In genomic region chr17:36083870-36084451, GRCm38 (mm10) we compare ENCODE assay signal across 9 mouse cellular contexts. TPM values are rescaled to one million over a fixed set of nuclear protein-coding genes. Genes with fewer than 3 reads are reported as not detected.
DNase-seq lines count a peak whose midpoint lies in the region; ATAC-seq and TF ChIP-seq lines count a peak whose summit lies in the region.
"Had no signal": no experiment of that assay in that cellular context is flagged by ENCODE, and none has a peak within 500 bp of the region (broad histone marks: within the 10 kb centered on the region; RNA-seq: fewer than 3 reads in every experiment).

No protein-coding gene starts in this region.

- no peaks in the 10 kb centered on the region for H3K79me2 ChIP-seq in CH12.LX (replicated peaks; ENCODE audit: control insufficient read depth, extremely low read depth, insufficient read depth, poor library complexity, severe bottlenecking)

- ATAC-seq in erythroblast, adult 5-6 weeks (replicated peaks; ENCODE audit: low FRiP score, poor library complexity, severe bottlenecking) = no peak
- ATAC-seq in embryonic facial prominence, embryonic 15.5 days (ENCODE audit: insufficient number of reproducible peaks, low FRiP score, low TSS enrichment, low read depth) = no peak
- peak; percentile 45; the same call in 1 of the 2 replicates for ATAC-seq in kidney, postnatal 0 days (replicated peaks; ENCODE audit: low FRiP score, low read depth)
- peak; percentile 67 for ATAC-seq in midbrain, postnatal 0 days (ENCODE audit: low FRiP score)

- no peaks in the 10 kb centered on the region for H3K36me3 ChIP-seq in erythroblast, embryonic 14.5 days (ENCODE audit: control insufficient read depth)
- H3K36me3 ChIP-seq in CH12.LX (replicated peaks in 1 of 2; ENCODE audit: control insufficient read depth in 1 of 2, insufficient read depth in 1 of 2, low read length in 1 of 2) = no peaks in the 10 kb centered on the region
- no peaks in the 10 kb centered on the region for H3K36me3 ChIP-seq in embryonic facial prominence, embryonic 15.5 days
- H3K36me3 ChIP-seq in kidney, postnatal 0 days (ENCODE audit: insufficient read depth, low read length) = no peaks in the 10 kb centered on the region
- no peaks in the 10 kb centered on the region for H3K36me3 ChIP-seq in midbrain, postnatal 0 days (ENCODE audit: insufficient read depth, low read length)

- peaks cover 43% of the 10 kb centered on the region for H3K27me3 ChIP-seq in erythroblast, embryonic 14.5 days (ENCODE audit: control insufficient read depth)
- peaks cover 9% of the 10 kb centered on the region for H3K27me3 ChIP-seq in CH12.LX (replicated peaks)
- peaks cover 32% of the 10 kb centered on the region for H3K27me3 ChIP-seq in embryonic facial prominence, embryonic 15.5 days
- H3K27me3 ChIP-seq in kidney, postnatal 0 days (ENCODE audit: insufficient read depth, low read length) = peaks cover 8% of the 10 kb centered on the region
- peaks cover 2% of the 10 kb centered on the region; the same call in 1 of the 2 replicates for H3K27me3 ChIP-seq in midbrain, postnatal 0 days (ENCODE audit: insufficient read depth, low read length)

- TF ChIP-seq POLR2A in CH12.LX (IDR thresholded peaks at IDR 0.05; ENCODE audit: low read depth, low read length) = no peak

- TF ChIP-seq RAD21 in CH12.LX (IDR thresholded peaks at IDR 0.05; ENCODE audit: low read depth, low read length) = no peak

- TF ChIP-seq EP300 in CH12.LX (IDR thresholded peaks at IDR 0.05; ENCODE audit: low read length) = no peak

- no peak for TF ChIP-seq CTCF in CH12.LX (conservative IDR thresholded peaks at IDR 0.05 in 1 of 2, IDR thresholded peaks at IDR 0.05 in 1 of 2; ENCODE audit: low read depth in 2 of 2, low read length in 2 of 2)
- TF ChIP-seq CTCF in kidney, postnatal 0 days (IDR thresholded peaks at IDR 0.05; ENCODE audit: low read depth) = no peak
- no peak for TF ChIP-seq CTCF in midbrain, postnatal 0 days (IDR thresholded peaks at IDR 0.05)

- in situ Hi-C loops in CH12.LX (cut with MboI; ENCODE audit: low pct_ligation_motif_present, low pct_unique_long_range_greater_than_20kb, low sequenced_read_pairs) = loop anchor here (10.0 kb wide), 1 partner anchor 759 kb away; the partner anchor contains the start of gene H2-Q1

- no peak for DNase-seq in CH12.LX (ENCODE audit: extremely low read depth)
- no peak for DNase-seq in kidney, postnatal 0 days (ENCODE audit: low spot score)
- DNase-seq in midbrain, postnatal 0 days (ENCODE audit: low spot score) = peak; percentile 2
- no peak for DNase-seq in right cerebral cortex, postnatal 14 days
- no peak for DNase-seq in adrenal gland, postnatal 36 days

- peak overlapping the region; percentile 40 for H3K4me3 ChIP-seq in erythroblast, embryonic 14.5 days (replicated peaks)
- peak overlapping the region; percentile 41 to 69 (median 48) for H3K4me3 ChIP-seq in CH12.LX (replicated peaks in 1 of 3; ENCODE audit: low read depth in 2 of 3, low read length in 2 of 3, poor library complexity in 1 of 3)
- H3K4me3 ChIP-seq in embryonic facial prominence, embryonic 15.5 days (replicated peaks) = peak overlapping the region; percentile 48
- H3K4me3 ChIP-seq in kidney, postnatal 0 days (replicated peaks; ENCODE audit: low read depth, low read length) = peak overlapping the region; percentile 46
- peak overlapping the region; percentile 50 for H3K4me3 ChIP-seq in midbrain, postnatal 0 days (ENCODE audit: low read depth, low read length)

- dilution Hi-C loops in CH12.LX (cut with MboI; ENCODE audit: extremely low pct_ligation_motif_present, extremely low pct_unique_long_range_greater_than_20kb, low sequenced_read_pairs) = no loop called here

- peak overlapping the region; percentile 48; the same call in 1 of the 2 replicates for H3K9ac ChIP-seq in CH12.LX (ENCODE audit: insufficient read depth, low read depth)
- H3K9ac ChIP-seq in embryonic facial prominence, embryonic 15.5 days = peak overlapping the region; percentile 13; the same call in 1 of the 2 replicates
- peak overlapping the region; percentile 42; the same call in 1 of the 2 replicates for H3K9ac ChIP-seq in kidney, postnatal 0 days (ENCODE audit: low read depth, low read length)
- peak overlapping the region; percentile 61 for H3K9ac ChIP-seq in midbrain, postnatal 0 days (replicated peaks; ENCODE audit: low read length, poor library complexity, severe bottlenecking)

- H3K27ac ChIP-seq in CH12.LX (ENCODE audit: insufficient read depth, low read depth) = no peak overlapping the region
- no peak overlapping the region for H3K27ac ChIP-seq in embryonic facial prominence, embryonic 15.5 days (replicated peaks)
- H3K27ac ChIP-seq in kidney, postnatal 0 days = no peak overlapping the region
- no peak overlapping the region for H3K27ac ChIP-seq in midbrain, postnatal 0 days (ENCODE audit: low read depth, low read length)

- H3K4me2 ChIP-seq in CH12.LX (ENCODE audit: insufficient read depth, low read depth, poor library complexity, severe bottlenecking) = peak overlapping the region; percentile 68
- H3K4me2 ChIP-seq in embryonic facial prominence, embryonic 15.5 days (replicated peaks) = peak overlapping the region; percentile 93
- H3K4me2 ChIP-seq in kidney, postnatal 0 days (ENCODE audit: low read length) = peak overlapping the region; percentile 78
- peak overlapping the region; percentile 90 for H3K4me2 ChIP-seq in midbrain, postnatal 0 days (ENCODE audit: low read depth, low read length, poor library complexity, severe bottlenecking)

- H3K4me1 ChIP-seq in erythroblast, embryonic 14.5 days (ENCODE audit: control insufficient read depth) = peaks cover 2% of the 10 kb centered on the region; the same call in 1 of the 2 replicates
- H3K4me1 ChIP-seq in CH12.LX (ENCODE audit: control insufficient read depth in 1 of 2, insufficient read depth in 2 of 2) = peaks cover 2 to 4% of the 10 kb centered on the region in 2 experiments; a peak in 1 of 4 replicates
- peaks cover 14% of the 10 kb centered on the region for H3K4me1 ChIP-seq in embryonic facial prominence, embryonic 15.5 days
- H3K4me1 ChIP-seq in kidney, postnatal 0 days (replicated peaks; ENCODE audit: insufficient read depth, low read length) = 0 out of 2 replicates have a peak, but pooled peaks cover 5% of the 10 kb centered on the region
- no peaks in the 10 kb centered on the region for H3K4me1 ChIP-seq in midbrain, postnatal 0 days (ENCODE audit: insufficient read depth, low read length)

- 1% methylated on average over 42 of the region's 42 CpGs for WGBS in embryonic facial prominence, embryonic 15.5 days
- WGBS in kidney, postnatal 0 days = under 1% methylated on average over 29 of the region's 42 CpGs
- WGBS in midbrain, postnatal 0 days = 1% methylated on average over 41 of the region's 42 CpGs

- H3K9me3 ChIP-seq in erythroblast, embryonic 14.5 days (ENCODE audit: control insufficient read depth, low read length) = no peaks in the 10 kb centered on the region
- H3K9me3 ChIP-seq in CH12.LX (replicated peaks; ENCODE audit: low read length) = no peaks in the 10 kb centered on the region
- H3K9me3 ChIP-seq in embryonic facial prominence, embryonic 15.5 days (replicated peaks) = no peaks in the 10 kb centered on the region
- H3K9me3 ChIP-seq in kidney, postnatal 0 days (replicated peaks; ENCODE audit: low read length) = no peaks in the 10 kb centered on the region
- no peaks in the 10 kb centered on the region for H3K9me3 ChIP-seq in midbrain, postnatal 0 days (ENCODE audit: low read length)

RNA-seq across cellular contexts. Expression of gene Gm11127, which starts 25.8 kb away (rescaled TPM):
- polyA plus RNA-seq in erythroblast, embryonic 14.5 days (2012) = 0.07 TPM in 1 of 2 replicates, not detected in the other
- not detected in 2 replicates for total RNA-seq in erythroblast, adult 5-6 weeks (2015; ENCODE audit: low replicate concordance)
- not detected in 2 replicates for total RNA-seq in erythroblast, adult 5-6 weeks (2017; ENCODE audit: low replicate concordance)
- 23.8 and 25.1 TPM in 2 replicates for total RNA-seq in CH12.LX (2012; rRNA removed)
- 1.2 and 2.0 TPM in 2 replicates for total RNA-seq in CH12.LX (2014; rRNA removed)
- polyA plus RNA-seq in CH12.LX (2012; ENCODE audit: insufficient read length, low read depth) = 0.27 and 0.37 TPM in 2 replicates
- polyA plus RNA-seq in embryonic facial prominence, embryonic 15.5 days (2015; fragmentation: Nextera tagmentation; extraction: Ambion mirVana) = 0.12 TPM in 1 of 2 replicates, not detected in the other
- 0.13 and 0.22 TPM in 2 replicates for polyA plus RNA-seq in kidney, postnatal 0 days (2015; fragmentation: Nextera tagmentation; extraction: Ambion mirVana)
- 0.19 TPM in 1 of 2 replicates, not detected in the other for total RNA-seq in midbrain, postnatal 0 days (2014; rRNA removed)
- polyA plus RNA-seq in midbrain, postnatal 0 days (2015; fragmentation: Nextera tagmentation; extraction: Ambion mirVana) = 0.12 TPM in 1 of 2 replicates, not detected in the other
- 1 to 10 TPM; 4.1 to 6.1 TPM for total RNA-seq in adrenal gland, postnatal 36 days (2021)

RNA-seq across cellular contexts. Expression of gene Gm19684, which starts 37.5 kb away (rescaled TPM):
- not detected in 2 replicates for polyA plus RNA-seq in erythroblast, embryonic 14.5 days (2012)
- total RNA-seq in erythroblast, adult 5-6 weeks (2015; ENCODE audit: low replicate concordance) = 1.5 TPM in 1 of 2 replicates, not detected in the other
- 0.84 TPM in 1 of 2 replicates, not detected in the other for total RNA-seq in erythroblast, adult 5-6 weeks (2017; ENCODE audit: low replicate concordance)
- total RNA-seq in CH12.LX (2012; rRNA removed) (0.34 and 0.55 TPM in 2 replicates), CH12.LX (2014; rRNA removed) (0.35 TPM in 1 of 2 replicates, not detected in the other)
- polyA plus RNA-seq in CH12.LX (2012; ENCODE audit: insufficient read length, low read depth) = 0.87 and 0.93 TPM in 2 replicates
- not detected in 2 replicates for polyA plus RNA-seq in embryonic facial prominence, embryonic 15.5 days (2015; fragmentation: Nextera tagmentation; extraction: Ambion mirVana)
- not detected in 2 replicates for polyA plus RNA-seq in kidney, postnatal 0 days (2015; fragmentation: Nextera tagmentation; extraction: Ambion mirVana)
- total RNA-seq in midbrain, postnatal 0 days (2014; rRNA removed) = not detected in 2 replicates
- polyA plus RNA-seq in midbrain, postnatal 0 days (2015; fragmentation: Nextera tagmentation; extraction: Ambion mirVana) = not detected in 2 replicates
- total RNA-seq in adrenal gland, postnatal 36 days (2021) = under 1 TPM; 0.16 to 0.30 TPM
- total RNA-seq: left cerebral cortex, adult 18-20 months had no signal

RNA-seq across cellular contexts. Expression of gene Gm6034, which starts 41.2 kb away (rescaled TPM):
- not detected in 2 replicates for polyA plus RNA-seq in erythroblast, embryonic 14.5 days (2012)
- total RNA-seq in erythroblast, adult 5-6 weeks (2015; ENCODE audit: low replicate concordance) = not detected in 2 replicates
- total RNA-seq in erythroblast, adult 5-6 weeks (2017; ENCODE audit: low replicate concordance) = not detected in 2 replicates
- total RNA-seq in CH12.LX (2012; rRNA removed) (0.80 and 1.1 TPM in 2 replicates), CH12.LX (2014; rRNA removed) (0.42 TPM in 1 of 2 replicates, not detected in the other)
- polyA plus RNA-seq in CH12.LX (2012; ENCODE audit: insufficient read length, low read depth) = 1.7 and 2.1 TPM in 2 replicates
- polyA plus RNA-seq in embryonic facial prominence, embryonic 15.5 days (2015; fragmentation: Nextera tagmentation; extraction: Ambion mirVana) = 0.11 TPM in 1 of 2 replicates, not detected in the other
- not detected in 2 replicates for polyA plus RNA-seq in kidney, postnatal 0 days (2015; fragmentation: Nextera tagmentation; extraction: Ambion mirVana)
- 0.16 TPM in 1 of 2 replicates, not detected in the other for total RNA-seq in midbrain, postnatal 0 days (2014; rRNA removed)
- not detected in 2 replicates for polyA plus RNA-seq in midbrain, postnatal 0 days (2015; fragmentation: Nextera tagmentation; extraction: Ambion mirVana)
- total RNA-seq in adrenal gland, postnatal 36 days (2021) = not detected
- total RNA-seq: left cerebral cortex, adult 18-20 months had no signal

RNA-seq across cellular contexts. Expression of gene H2-T22, which starts 41.4 kb away (rescaled TPM):
- 0.12 and 0.14 TPM in 2 replicates for polyA plus RNA-seq in erythroblast, embryonic 14.5 days (2012)
- total RNA-seq in erythroblast, adult 5-6 weeks (2015; ENCODE audit: low replicate concordance) = 10.4 and 21.5 TPM in 2 replicates
- 12.8 and 20.4 TPM in 2 replicates for total RNA-seq in erythroblast, adult 5-6 weeks (2017; ENCODE audit: low replicate concordance)
- total RNA-seq in CH12.LX (2012; rRNA removed) (9.6 and 10.6 TPM in 2 replicates), CH12.LX (2014; rRNA removed) (14.9 and 16.4 TPM in 2 replicates)
- 19.8 and 26.1 TPM in 2 replicates for polyA plus RNA-seq in CH12.LX (2012; ENCODE audit: insufficient read length, low read depth)
- polyA plus RNA-seq in embryonic facial prominence, embryonic 15.5 days (2015; fragmentation: Nextera tagmentation; extraction: Ambion mirVana) = 26.8 and 27.2 TPM in 2 replicates
- polyA plus RNA-seq in kidney, postnatal 0 days (2015; fragmentation: Nextera tagmentation; extraction: Ambion mirVana) = 16.4 and 18.6 TPM in 2 replicates
- total RNA-seq in midbrain, postnatal 0 days (2014; rRNA removed) = 11.5 and 11.8 TPM in 2 replicates
- polyA plus RNA-seq in midbrain, postnatal 0 days (2015; fragmentation: Nextera tagmentation; extraction: Ambion mirVana) = 7.1 and 8.3 TPM in 2 replicates
- 10 to 100 TPM; 33.5 to 33.8 TPM for total RNA-seq in adrenal gland, postnatal 36 days (2021)

RNA-seq across cellular contexts. Expression of gene Gm7030, which starts 45.3 kb away (rescaled TPM):
- 0.08 TPM in 1 of 2 replicates, not detected in the other for polyA plus RNA-seq in erythroblast, embryonic 14.5 days (2012)
- not detected in 2 replicates for total RNA-seq in erythroblast, adult 5-6 weeks (2015; ENCODE audit: low replicate concordance)
- not detected in 2 replicates for total RNA-seq in erythroblast, adult 5-6 weeks (2017; ENCODE audit: low replicate concordance)
- total RNA-seq in CH12.LX (2012; rRNA removed) (not detected in 2 replicates), CH12.LX (2014; rRNA removed) (not detected in 2 replicates)
- polyA plus RNA-seq in CH12.LX (2012; ENCODE audit: insufficient read length, low read depth) = not detected in 2 replicates
- polyA plus RNA-seq in embryonic facial prominence, embryonic 15.5 days (2015; fragmentation: Nextera tagmentation; extraction: Ambion mirVana) = not detected in 2 replicates
- not detected in 2 replicates for polyA plus RNA-seq in kidney, postnatal 0 days (2015; fragmentation: Nextera tagmentation; extraction: Ambion mirVana)
- total RNA-seq in midbrain, postnatal 0 days (2014; rRNA removed) = not detected in 2 replicates
- not detected in 2 replicates for polyA plus RNA-seq in midbrain, postnatal 0 days (2015; fragmentation: Nextera tagmentation; extraction: Ambion mirVana)
- not detected for total RNA-seq in adrenal gland, postnatal 36 days (2021)
- total RNA-seq: left cerebral cortex, adult 18-20 months had no signal

Comparison
In these comparisons a context has a peak if more than half of its experiments do, and no peak if none do; other contexts are left out.
1. ATAC-seq: peak in kidney, postnatal 0 days (single experiment) and midbrain, postnatal 0 days (single experiment); none in erythroblast, adult 5-6 weeks (single experiment) and embryonic facial prominence, embryonic 15.5 days (single experiment).
2. Peak in every context shown above with its lines, with median percentiles within 50 percentile points of each other: H3K4me3 ChIP-seq, H3K4me2 ChIP-seq and H3K9ac ChIP-seq.